Mouse (Mus musculus) inflammation-experienced regulatory T-cells, adult 6 months (primary cell): ENCODE results near the gene Clk2. TPM values are rescaled to one million over a fixed set of nuclear protein-coding genes. Genes with fewer than 3 reads are reported as not detected.

Source experiments
- ATAC-seq: one replicate; pipeline ENCODE4 v1.8.0; 2017
- polyA plus RNA-seq, 3 experiments: library from polyadenylated mRNA; unstranded; fragments of 100-300 nt; shearing (Covaris generic); gene quantifications; one replicate each; pipeline ENCODE4 v1.2.1; 2017

The Clk2 gene
- polyA plus RNA-seq, result 10 to 100 TPM; 12.5 to 29.0 (median 24.7) TPM

GRCm38 (mm10) chr3:89164506-89165267, at the start of gene Clk2:
Gene Clk2 (plus strand): TSS chr3:89164795.
- ATAC-seq, result peak; percentile 93

DNA sequence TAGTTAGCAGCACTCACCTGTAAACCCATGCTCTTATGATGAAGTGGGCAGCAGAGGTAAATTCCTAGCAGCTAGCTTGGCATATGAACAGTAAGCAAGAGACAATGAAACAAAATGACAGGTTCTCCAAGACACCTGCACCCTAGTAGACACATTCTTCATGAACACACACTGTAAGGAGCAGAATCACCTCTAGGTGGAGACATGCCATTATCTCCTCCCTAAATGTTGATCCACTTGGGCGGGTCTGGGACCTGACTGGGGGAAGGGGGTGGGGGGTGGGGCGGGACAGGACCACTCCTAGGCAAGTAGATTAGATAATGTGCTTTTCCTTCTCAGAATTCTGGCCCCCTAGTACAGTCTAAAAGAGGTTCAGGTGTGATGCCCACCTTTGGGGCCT, 49.1 kb upstream of the Clk2 start:
- peak; percentile 64 for ATAC-seq

- ATAC-seq, result no peak
These were observed 41.3 kb upstream of the Clk2 start for GRCm38 (mm10) chr3:89123313-89123712.

DNA sequence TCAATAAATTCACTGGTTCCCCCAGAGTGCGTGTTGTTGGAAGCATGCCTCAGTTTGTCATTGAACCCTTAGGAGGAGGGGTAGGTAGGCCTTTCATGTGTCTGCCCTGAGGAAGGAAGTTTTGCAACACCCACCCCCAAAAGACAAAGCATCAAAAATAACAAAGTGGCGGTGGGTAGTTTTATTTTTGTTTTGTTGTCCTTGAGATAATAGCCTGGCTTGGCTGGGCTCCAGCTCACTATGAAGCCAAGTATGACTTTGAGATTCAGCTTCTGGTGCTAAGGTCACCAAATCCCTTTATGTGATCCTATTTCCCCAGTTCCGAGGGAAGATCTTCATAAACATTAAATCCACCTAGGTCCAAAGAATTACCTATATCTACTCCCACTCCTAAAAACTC, 40.4 kb upstream of the Clk2 start:
- no peak for ATAC-seq

GRCm38 (mm10) chr3:89125981-89126380, 38.6 kb upstream of the Clk2 start:
- no peak for ATAC-seq

GRCm38 (mm10) chr3:89129908-89130307, 34.7 kb upstream of the Clk2 start:
- no peak for ATAC-seq

DNA sequence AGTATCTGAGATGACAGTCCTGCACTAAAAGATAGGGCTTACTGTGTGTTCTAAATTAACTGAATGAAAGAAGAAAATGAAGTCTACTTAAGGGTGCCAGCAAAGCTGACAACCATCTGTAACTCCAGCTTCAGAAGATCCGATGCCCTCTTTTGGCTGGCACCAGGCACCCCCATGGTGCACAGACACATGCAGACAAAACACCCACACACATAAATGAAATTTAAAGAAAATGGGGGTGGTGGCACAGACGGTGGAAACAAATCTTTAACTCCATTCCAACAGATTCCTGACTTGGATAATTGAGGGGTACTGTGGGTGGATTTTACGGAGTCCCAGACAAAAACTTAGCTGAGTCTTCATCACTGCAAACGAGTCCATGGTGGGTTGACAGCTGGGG, 32.8 kb upstream of the Clk2 start:
- ATAC-seq, result no peak

- peak; percentile 35 for ATAC-seq
These were observed 32.1 kb upstream of the Clk2 start for GRCm38 (mm10) chr3:89132285-89133062.

DNA sequence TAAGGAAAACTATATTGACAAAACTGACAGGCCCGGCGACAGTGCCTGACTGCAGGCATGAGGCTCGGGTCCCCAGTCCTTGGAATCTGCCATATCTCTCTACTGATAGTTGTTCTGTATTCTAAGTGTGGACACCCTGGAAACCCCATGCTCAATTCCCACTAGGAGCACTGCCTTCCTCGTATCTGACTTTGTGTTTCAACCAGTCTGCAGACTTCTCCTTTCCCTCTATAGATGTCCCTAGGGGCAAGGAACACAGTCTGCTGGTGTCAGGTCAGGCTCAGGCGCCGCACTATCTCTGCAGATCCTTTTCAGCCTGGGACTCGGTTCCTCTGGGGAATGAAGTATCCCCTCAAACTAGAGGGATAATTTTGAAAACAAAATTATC, 31.5 kb upstream of the Clk2 start:
- ATAC-seq, result no peak

DNA sequence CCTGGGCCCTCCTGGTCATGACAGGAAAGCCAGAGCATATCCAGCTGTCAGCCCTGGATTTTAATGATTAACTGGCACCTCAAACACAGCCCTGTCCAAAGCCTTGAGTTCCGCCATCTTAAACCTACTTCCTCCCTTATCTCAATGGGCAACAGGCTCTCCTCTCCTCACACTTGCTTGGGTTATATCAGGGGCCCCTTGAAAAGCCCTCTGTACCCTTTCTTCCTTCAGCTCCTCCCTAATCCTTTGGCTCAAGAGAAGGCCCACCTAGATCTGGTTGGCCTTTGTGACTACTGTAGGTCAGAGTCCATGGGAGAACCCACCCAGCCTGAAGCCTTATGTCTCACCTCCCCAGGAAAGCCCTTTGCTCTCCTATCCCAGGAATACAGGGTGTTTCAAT, 30.8 kb upstream of the Clk2 start:
- ATAC-seq, result no peak

DNA sequence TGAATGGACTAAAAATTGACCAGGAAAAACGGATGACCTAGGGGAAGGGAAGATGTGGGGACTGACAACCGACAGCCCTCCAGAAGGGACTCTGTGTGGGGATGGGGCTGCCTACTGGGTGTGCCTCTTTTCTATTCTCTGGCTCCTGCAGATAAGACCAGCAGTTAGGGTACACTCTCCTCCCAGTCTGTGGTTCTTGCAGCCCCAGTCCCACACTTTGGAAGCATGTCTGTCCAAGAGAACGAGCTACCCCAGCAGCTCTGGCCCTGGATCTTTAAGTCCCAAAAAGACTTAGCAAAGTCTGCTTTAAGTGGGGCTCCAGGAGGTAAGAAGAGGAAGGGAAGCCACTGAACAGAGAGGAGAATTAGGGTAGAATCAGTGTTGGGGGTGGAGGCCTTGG, 28.6 kb upstream of the Clk2 start, which contains the start of gene Pklr:
Pklr (plus strand) TSS at position 185 of the 400 bp plus-strand sequence.
- no peak for ATAC-seq

DNA sequence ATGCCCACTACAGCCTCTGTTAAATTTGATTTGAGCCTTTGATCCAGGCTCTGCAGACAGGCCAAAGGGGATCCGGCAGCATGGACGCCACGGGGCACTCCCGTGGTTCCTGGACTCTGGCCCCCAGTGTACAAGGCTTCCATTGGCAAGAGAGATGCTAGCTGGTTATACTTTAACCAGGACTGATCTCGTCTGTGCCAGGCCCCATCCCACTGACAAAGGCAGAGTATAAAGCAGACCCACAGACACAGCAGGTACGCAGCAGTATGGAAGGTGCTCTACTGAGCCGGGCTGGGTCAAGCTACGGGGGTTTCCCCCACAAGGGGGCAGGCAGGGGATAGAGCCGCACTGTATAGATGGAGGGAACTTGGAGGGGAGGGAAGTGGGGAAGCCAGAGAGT, 28.2 kb upstream of the Clk2 start:
- no peak for ATAC-seq

DNA sequence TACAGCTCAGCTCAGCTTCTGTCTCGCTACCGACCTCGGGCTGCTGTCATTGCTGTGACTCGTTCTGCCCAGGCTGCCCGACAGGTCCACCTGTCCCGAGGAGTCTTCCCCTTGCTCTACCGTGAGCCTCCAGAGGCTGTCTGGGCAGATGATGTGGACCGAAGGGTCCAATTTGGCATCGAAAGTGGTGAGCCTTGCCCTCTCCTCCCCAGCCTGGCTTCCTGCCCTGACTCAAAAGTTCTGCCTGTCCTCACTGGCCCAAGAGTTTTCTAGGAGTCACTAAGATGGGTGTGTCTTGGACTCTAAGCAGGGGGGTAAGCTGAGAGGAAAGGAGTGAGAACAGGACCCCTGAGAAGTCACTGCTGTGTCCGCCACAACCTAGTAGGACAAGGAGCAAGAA, 19.8 kb upstream of the Clk2 start:
- no peak for ATAC-seq

- no peak for ATAC-seq
These were observed 19.0 kb upstream of the Clk2 start for GRCm38 (mm10) chr3:89145566-89145965.

DNA sequence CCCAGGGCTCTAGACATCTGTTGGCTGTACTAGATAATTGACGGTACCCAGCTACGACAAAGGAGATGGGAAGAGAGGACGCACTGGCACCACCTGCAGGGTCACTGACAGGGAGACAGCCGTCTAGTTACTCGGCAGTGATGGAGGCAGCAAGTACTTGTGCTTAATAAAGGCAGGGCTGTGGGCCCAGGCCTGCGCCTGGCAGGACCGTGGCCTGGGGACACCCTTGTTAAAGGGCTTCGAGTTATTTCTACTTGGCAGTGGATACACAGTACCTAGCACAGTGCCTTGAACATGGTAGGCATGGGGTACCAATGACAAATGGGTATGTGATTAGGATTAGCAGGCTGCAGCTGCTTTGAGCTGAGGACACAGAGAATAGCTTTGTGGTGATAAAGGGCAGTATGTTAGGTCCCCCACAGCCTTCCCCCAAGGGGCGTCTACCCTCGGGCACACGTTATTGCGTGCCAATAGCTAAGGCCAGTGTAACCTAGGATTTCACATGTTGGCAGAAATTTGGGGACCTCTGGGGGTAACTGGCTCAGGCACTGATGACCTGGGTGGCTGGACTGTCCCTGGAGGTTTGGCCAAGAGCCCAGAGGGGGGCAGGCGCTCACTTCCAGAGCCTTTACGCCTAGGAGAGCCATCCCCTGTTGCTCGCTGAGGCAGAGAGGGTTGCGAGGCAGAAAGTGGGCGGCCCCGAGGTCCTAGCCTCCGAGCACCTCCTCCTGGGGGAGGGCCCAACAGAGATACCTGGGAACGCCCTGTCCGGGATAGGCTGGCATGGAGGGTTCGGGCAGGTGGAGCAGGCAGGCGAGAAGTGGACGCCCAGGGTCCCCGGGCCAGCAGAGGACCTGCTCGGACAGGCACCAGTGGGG, 17.3 kb upstream of the Clk2 start:
- no peak for ATAC-seq

DNA sequence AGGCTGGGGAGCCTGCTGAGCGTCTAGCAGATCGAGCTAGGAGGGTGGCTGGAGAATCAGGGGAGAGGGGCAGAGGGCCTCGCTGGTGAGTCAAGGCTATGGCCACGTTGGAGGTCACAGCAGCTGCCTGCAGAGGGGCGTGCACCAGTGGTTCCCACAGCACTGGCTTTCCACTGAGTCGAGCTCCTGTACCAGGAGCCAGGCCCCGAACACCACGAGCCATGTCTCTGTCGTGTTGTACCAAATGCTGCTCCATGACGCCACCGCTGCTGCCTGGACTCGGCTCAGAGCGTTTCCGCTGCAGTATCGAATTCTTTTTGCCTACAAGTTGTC, 16.6 kb upstream of the Clk2 start:
- ATAC-seq, result no peak

- no peak for ATAC-seq
These were observed 16.0 kb upstream of the Clk2 start for GRCm38 (mm10) chr3:89148567-89148966.

DNA sequence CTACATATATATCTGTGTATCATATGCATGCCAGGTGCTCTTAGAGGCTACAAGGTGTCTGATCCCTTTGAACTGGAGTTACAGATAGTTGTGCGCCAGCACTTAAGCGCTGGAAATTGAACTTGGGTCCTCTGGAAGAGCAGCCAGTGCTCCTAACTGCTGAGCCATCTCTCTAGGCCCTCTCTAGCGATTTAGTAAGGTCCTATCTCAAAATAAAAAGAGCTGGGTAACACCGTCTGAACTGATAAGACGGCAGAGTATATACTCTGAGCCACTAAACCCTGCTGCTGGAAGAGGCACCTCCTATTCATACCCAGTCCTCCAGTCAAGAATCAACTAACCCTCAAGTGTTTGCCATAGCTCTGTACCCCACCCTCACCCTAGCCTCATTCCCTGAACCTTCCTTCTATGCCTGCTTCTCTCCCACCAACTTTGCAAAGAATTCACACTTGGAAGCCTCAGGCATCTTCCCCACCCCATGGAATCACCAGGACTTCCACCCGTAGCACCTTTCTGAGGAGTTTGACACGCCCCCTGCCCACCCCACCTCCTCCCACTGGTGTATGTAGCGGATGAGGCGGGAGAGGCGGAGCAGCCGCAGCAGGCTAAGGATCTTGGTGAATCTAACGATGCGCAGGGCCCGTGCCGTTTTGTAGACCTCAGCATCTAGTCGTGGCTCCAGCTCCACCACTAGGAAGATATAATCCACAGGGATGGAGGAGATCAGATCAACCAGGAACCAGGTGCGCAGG, 12.3 kb upstream of the Clk2 start:
- no peak for ATAC-seq

DNA sequence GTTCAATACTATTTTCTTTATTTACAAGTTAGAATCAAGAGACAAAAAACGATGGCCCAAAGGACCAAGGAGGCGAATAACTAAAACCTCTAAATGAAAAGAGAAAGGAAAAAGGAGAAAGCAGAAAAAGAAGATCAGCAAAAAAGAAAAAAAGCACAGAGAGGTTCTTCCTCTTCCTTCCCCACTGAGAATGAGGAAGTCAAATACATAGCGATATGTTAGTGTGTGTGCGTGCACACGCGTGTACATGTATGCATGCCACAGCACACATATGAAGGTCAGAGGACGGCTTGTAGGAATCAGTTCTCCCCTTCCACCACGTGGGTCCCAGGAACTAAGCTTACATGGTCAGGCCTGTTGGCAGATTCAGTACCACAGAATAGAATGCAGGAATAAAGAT, 7.6 kb upstream of the Clk2 start:
- no peak for ATAC-seq

DNA sequence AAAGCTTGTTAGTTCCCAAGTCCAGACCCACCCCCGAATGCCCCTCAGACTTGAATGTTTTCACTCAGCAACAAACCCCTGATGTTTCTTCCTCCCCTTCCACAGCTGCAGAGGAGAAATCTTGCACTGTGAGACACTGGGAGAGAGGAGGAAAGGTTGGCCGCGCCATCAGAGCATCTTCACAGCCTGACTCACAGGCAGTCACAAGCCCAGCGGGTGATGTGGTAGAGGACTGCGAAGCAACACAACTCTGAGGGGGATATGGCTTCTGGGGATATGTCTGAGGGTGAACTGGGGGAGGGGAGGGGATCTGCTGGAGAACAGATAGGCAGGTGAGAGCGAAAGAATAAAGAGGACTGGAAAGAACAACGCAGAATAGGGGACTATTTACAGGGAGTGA, 5.9 kb upstream of the Clk2 start:
- no peak for ATAC-seq

- no peak for ATAC-seq
These were observed 5.4 kb upstream of the Clk2 start for GRCm38 (mm10) chr3:89159211-89159610.

- ATAC-seq, result peak; percentile 41
These were observed 4.8 kb upstream of the Clk2 start, which contains the start of gene Hcn3 for GRCm38 (mm10) chr3:89159616-89160344. Gene Hcn3 (minus strand): TSS chr3:89160196.
